Comparison of ENCODE assay signal across 12 mouse cellular contexts in genomic region chr5:120165061-120165942, GRCm38 (mm10). TPM values are rescaled to one million over a fixed set of nuclear protein-coding genes. Genes with fewer than 3 reads are reported as not detected.
DNase-seq lines count a peak whose midpoint lies in the region; ATAC-seq and TF ChIP-seq lines count a peak whose summit lies in the region.
"Had no signal": no experiment of that assay in that cellular context is flagged by ENCODE, and none has a peak within 500 bp of the region (broad histone marks: within the 10 kb centered on the region; RNA-seq: fewer than 3 reads in every experiment).

No protein-coding gene starts in this region.

- peak; percentile 19 for DNase-seq in hindbrain, embryonic 10.5 days (ENCODE audit: low spot score)
- peak; percentile 42 to 47 for DNase-seq in spleen, postnatal 36 days (ENCODE audit: low spot score in 2 of 2)
- no peak for DNase-seq in spleen, postnatal 14 days (ENCODE audit: low spot score in 2 of 2)
- DNase-seq in kidney, postnatal 36 days: peak; percentile 28 to 42
- no peak for DNase-seq in MN1 (ENCODE audit: low spot score)
- DNase-seq in forebrain, postnatal 0 days: no peak
- DNase-seq: thymus, postnatal 14 days had no signal

- 64% methylated on average over 9 of the region's 9 CpGs for WGBS in hindbrain, embryonic 10.5 days
- WGBS in hindbrain, embryonic 12.5 days: 66% methylated on average over 9 of the region's 9 CpGs
- 81% methylated on average over 9 of the region's 9 CpGs for WGBS in forebrain, postnatal 0 days

- ATAC-seq in hindbrain, embryonic 12.5 days (ENCODE audit: low FRiP score): no peak
- ATAC-seq in activated CD4-positive, CD25-positive, alpha-beta regulatory T cell, adult 4 months: no peak
- no peak for ATAC-seq in forebrain, postnatal 0 days

- H3K27me3 ChIP-seq in hindbrain, embryonic 10.5 days (ENCODE audit: insufficient read depth, poor library complexity, severe bottlenecking): no peaks in the 10 kb centered on the region
- H3K27me3 ChIP-seq in hindbrain, embryonic 12.5 days: no peaks in the 10 kb centered on the region
- no peaks in the 10 kb centered on the region for H3K27me3 ChIP-seq in forebrain, postnatal 0 days (ENCODE audit: insufficient read depth, low read length)
- H3K27me3 ChIP-seq: embryonic facial prominence, embryonic 12.5 days; forebrain, embryonic 15.5 days had no signal

- H3K27ac ChIP-seq in hindbrain, embryonic 10.5 days: 0 out of 2 replicates have a peak overlapping the region, but pooled peaks have one; percentile 40
- H3K27ac ChIP-seq in hindbrain, embryonic 12.5 days: no peak overlapping the region
- no peak overlapping the region for H3K27ac ChIP-seq in forebrain, postnatal 0 days (ENCODE audit: low read depth, low read length)
- H3K27ac ChIP-seq: embryonic facial prominence, embryonic 12.5 days; kidney, postnatal 0 days had no signal

- H3K9ac ChIP-seq in hindbrain, embryonic 12.5 days: no peak overlapping the region
- H3K9ac ChIP-seq in forebrain, postnatal 0 days: no peak overlapping the region
- H3K9ac ChIP-seq: embryonic facial prominence, embryonic 12.5 days; forebrain, embryonic 15.5 days had no signal

- TF ChIP-seq CTCF in forebrain, postnatal 0 days (IDR thresholded peaks at IDR 0.05; ENCODE audit: low read depth): no peak

- no peak overlapping the region for H3K4me2 ChIP-seq in hindbrain, embryonic 12.5 days (replicated peaks)
- H3K4me2 ChIP-seq in forebrain, postnatal 0 days (ENCODE audit: low read depth): no peak overlapping the region
- H3K4me2 ChIP-seq: embryonic facial prominence, embryonic 12.5 days; forebrain, embryonic 15.5 days had no signal

- H3K9me3 ChIP-seq in hindbrain, embryonic 10.5 days: no peaks in the 10 kb centered on the region
- no peaks in the 10 kb centered on the region for H3K9me3 ChIP-seq in hindbrain, embryonic 12.5 days (replicated peaks)
- H3K9me3 ChIP-seq in forebrain, postnatal 0 days (ENCODE audit: low read length): no peaks in the 10 kb centered on the region
- H3K9me3 ChIP-seq: embryonic facial prominence, embryonic 12.5 days; forebrain, embryonic 15.5 days had no signal

- H3K4me1 ChIP-seq in hindbrain, embryonic 10.5 days (replicated peaks): peaks cover 30% of the 10 kb centered on the region
- no peaks in the 10 kb centered on the region for H3K4me1 ChIP-seq in hindbrain, embryonic 12.5 days
- H3K4me1 ChIP-seq in forebrain, postnatal 0 days (ENCODE audit: insufficient read depth): peaks cover 11% of the 10 kb centered on the region

- H3K36me3 ChIP-seq in hindbrain, embryonic 10.5 days: no peaks in the 10 kb centered on the region
- H3K36me3 ChIP-seq in hindbrain, embryonic 12.5 days: no peaks in the 10 kb centered on the region
- H3K36me3 ChIP-seq in forebrain, postnatal 0 days (ENCODE audit: insufficient read depth): no peaks in the 10 kb centered on the region
- H3K36me3 ChIP-seq: forebrain, embryonic 15.5 days had no signal

- H3K4me3 ChIP-seq in hindbrain, embryonic 10.5 days: no peak overlapping the region
- no peak overlapping the region for H3K4me3 ChIP-seq in hindbrain, embryonic 12.5 days
- no peak overlapping the region for H3K4me3 ChIP-seq in forebrain, postnatal 0 days (ENCODE audit: low read depth, low read length)
- H3K4me3 ChIP-seq: embryonic facial prominence, embryonic 12.5 days; forebrain, embryonic 15.5 days had no signal

RNA-seq across cellular contexts. Expression of gene Rbm19, which starts 49.0 kb away (rescaled TPM):
- 27.6 and 31.9 TPM in 2 replicates for polyA plus RNA-seq in hindbrain, embryonic 10.5 days (2016; fragmentation: Nextera tagmentation; extraction: Ambion mirVana)
- polyA plus RNA-seq in hindbrain, embryonic 12.5 days (2016; fragmentation: Nextera tagmentation; extraction: Ambion mirVana): 26.3 and 28.2 TPM in 2 replicates
- 10 to 100 TPM; 11.2 to 12.2 TPM for polyA plus RNA-seq in activated CD4-positive, CD25-positive, alpha-beta regulatory T cell, adult 4 months (2017; shearing (Covaris generic))
- 19.1 and 27.2 TPM in 2 replicates for total RNA-seq in forebrain, postnatal 0 days (2014; rRNA removed)
- 9.9 and 15.0 TPM in 2 replicates for polyA plus RNA-seq in forebrain, postnatal 0 days (2015; fragmentation: Nextera tagmentation; extraction: Ambion mirVana)

Comparison
In these comparisons a context has a peak if more than half of its experiments do, and no peak if none do; other contexts are left out.
1. DNase-seq: peak in hindbrain, embryonic 10.5 days (single experiment), spleen, postnatal 36 days (2 of 2) and kidney, postnatal 36 days (2 of 2); none in spleen, postnatal 14 days (0 of 2), MN1 (single experiment) and forebrain, postnatal 0 days (single experiment).